Mouse (Mus musculus): ENCODE data around the gene Dao. TPM values are rescaled to one million over a fixed set of nuclear protein-coding genes. Genes with fewer than 3 reads are reported as not detected.

Gene Dao
- not detected for total RNA-seq (2018; cell fraction: chromatin; rRNA removed)
- under 1 TPM in 1 of 26 experiments, not detected in 25; 0.14 TPM for total RNA-seq (2018; cell fraction: cytosol; rRNA removed)
- not detected for total RNA-seq (2018; cell fraction: nucleus; rRNA removed)
- polyA plus RNA-seq (2018) = not detected in 3 replicates

- Histone ChIP-seq H3K4me3 (ENCODE audit: inconsistent target) (no peak within 1 kb of the TSS), H3K36me3 (ENCODE audit: inconsistent target) (no peaks in the 10 kb centered on the region), H3K79me2 (ENCODE audit: inconsistent target) (no peaks in the 10 kb centered on the region), H3K27ac (no peak within 1 kb of the TSS)
- WGBS (ENCODE audit: missing documents) = 95% methylated on average over 4 of the region's 5 CpGs
Observed at GRCm38 (mm10) chr5:114003542-114003941, at the start of gene Dao. TSS of gene Dao (plus strand) at chr5:114003703.

GRCm38 (mm10) chr5:113954421-113954820, 49.1 kb upstream of the Dao start:
- 16% methylated on average over 7 of the region's 7 CpGs for WGBS (ENCODE audit: missing documents)
- peaks cover 16% of the 10 kb centered on the region; the same call in 1 of the 2 replicates for H3K79me2 ChIP-seq (ENCODE audit: inconsistent target)
- H3K36me3 ChIP-seq (ENCODE audit: inconsistent target) = peaks cover 36% of the 10 kb centered on the region; the same call in 1 of the 2 replicates
- no peak overlapping the region for H3K27ac ChIP-seq
- no peak overlapping the region for H3K4me3 ChIP-seq (ENCODE audit: inconsistent target)

GRCm38 (mm10) chr5:113955281-113955680, 48.2 kb upstream of the Dao start:
- peaks cover 29% of the 10 kb centered on the region; the same call in 1 of the 2 replicates for H3K36me3 ChIP-seq (ENCODE audit: inconsistent target)
- H3K4me3 ChIP-seq (ENCODE audit: inconsistent target) = no peak overlapping the region
- 94% methylated on average over 5 of the region's 5 CpGs for WGBS (ENCODE audit: missing documents)
- peaks cover 9% of the 10 kb centered on the region; the same call in 1 of the 2 replicates for H3K79me2 ChIP-seq (ENCODE audit: inconsistent target)
- no peak overlapping the region for H3K27ac ChIP-seq

- WGBS (ENCODE audit: missing documents) = 89% methylated on average over 8 of the region's 8 CpGs
- no peak overlapping the region for H3K4me3 ChIP-seq (ENCODE audit: inconsistent target)
- H3K36me3 ChIP-seq (ENCODE audit: inconsistent target) = peaks cover 30% of the 10 kb centered on the region; the same call in 1 of the 2 replicates
- H3K79me2 ChIP-seq (ENCODE audit: inconsistent target) = peaks cover 5% of the 10 kb centered on the region; the same call in 1 of the 2 replicates
- no peak overlapping the region for H3K27ac ChIP-seq
Observed at GRCm38 (mm10) chr5:113955691-113956090, 47.8 kb upstream of the Dao start.

- Histone ChIP-seq H3K36me3 (ENCODE audit: inconsistent target) (peaks cover 38% of the 10 kb centered on the region; the same call in 1 of the 2 replicates), H3K27ac (no peak overlapping the region), H3K79me2 (ENCODE audit: inconsistent target) (no peaks in the 10 kb centered on the region), H3K4me3 (ENCODE audit: inconsistent target) (no peak overlapping the region)
- 2% methylated on average over 3 of the region's 4 CpGs for WGBS (ENCODE audit: missing documents)
Observed at GRCm38 (mm10) chr5:113956510-113956909, 47.0 kb upstream of the Dao start.

- Histone ChIP-seq H3K79me2 (ENCODE audit: inconsistent target) (no peaks in the 10 kb centered on the region), H3K4me3 (ENCODE audit: inconsistent target) (no peak overlapping the region), H3K36me3 (ENCODE audit: inconsistent target) (peaks cover 38% of the 10 kb centered on the region; the same call in 1 of the 2 replicates), H3K27ac (no peak overlapping the region)
- 90% methylated on average over 6 of the region's 6 CpGs for WGBS (ENCODE audit: missing documents)
Observed at GRCm38 (mm10) chr5:113959039-113959438, 44.5 kb upstream of the Dao start.

GRCm38 (mm10) chr5:113960416-113960815, 43.1 kb upstream of the Dao start:
- H3K79me2 ChIP-seq (ENCODE audit: inconsistent target) = no peaks in the 10 kb centered on the region
- H3K36me3 ChIP-seq (ENCODE audit: inconsistent target) = peaks cover 34% of the 10 kb centered on the region; the same call in 1 of the 2 replicates
- no peak overlapping the region for H3K4me3 ChIP-seq (ENCODE audit: inconsistent target)
- 89% methylated on average over 8 of the region's 8 CpGs for WGBS (ENCODE audit: missing documents)
- no peak overlapping the region for H3K27ac ChIP-seq

GRCm38 (mm10) chr5:113961776-113962175, 41.7 kb upstream of the Dao start:
- 87% methylated on average over 7 of the region's 7 CpGs for WGBS (ENCODE audit: missing documents)
- Histone ChIP-seq H3K4me3 (ENCODE audit: inconsistent target) (no peak overlapping the region), H3K27ac (no peak overlapping the region), H3K79me2 (ENCODE audit: inconsistent target) (no peaks in the 10 kb centered on the region), H3K36me3 (ENCODE audit: inconsistent target) (peaks cover 41% of the 10 kb centered on the region; the same call in 1 of the 2 replicates)

GRCm38 (mm10) chr5:113964972-113965371, 38.5 kb upstream of the Dao start:
- Histone ChIP-seq H3K27ac (no peak overlapping the region), H3K36me3 (ENCODE audit: inconsistent target) (peaks cover 55% of the 10 kb centered on the region), H3K4me3 (ENCODE audit: inconsistent target) (no peak overlapping the region), H3K79me2 (ENCODE audit: inconsistent target) (no peaks in the 10 kb centered on the region)
- WGBS (ENCODE audit: missing documents) = 93% methylated on average over 14 of the region's 14 CpGs

GRCm38 (mm10) chr5:113965659-113966185, 37.8 kb upstream of the Dao start:
- peaks cover 60% of the 10 kb centered on the region for H3K36me3 ChIP-seq (ENCODE audit: inconsistent target)
- 97% methylated on average over 7 of the region's 7 CpGs for WGBS (ENCODE audit: missing documents)

GRCm38 (mm10) chr5:113966452-113967150, 36.9 kb upstream of the Dao start:
- H3K27ac ChIP-seq = no peak overlapping the region

More at GRCm38 (mm10) chr5:113965659-113966185, 37.8 kb upstream of the Dao start:
- Histone ChIP-seq H3K4me3 (ENCODE audit: inconsistent target) (no peak overlapping the region), H3K79me2 (ENCODE audit: inconsistent target) (no peaks in the 10 kb centered on the region), H3K27ac (no peak overlapping the region)

GRCm38 (mm10) chr5:113968371-113968770, 35.1 kb upstream of the Dao start:
- Histone ChIP-seq H3K36me3 (ENCODE audit: inconsistent target) (peaks cover 51% of the 10 kb centered on the region), H3K27ac (no peak overlapping the region), H3K4me3 (ENCODE audit: inconsistent target) (no peak overlapping the region), H3K79me2 (ENCODE audit: inconsistent target) (peaks cover 24% of the 10 kb centered on the region; the same call in 1 of the 2 replicates)
- 94% methylated on average over 10 of the region's 11 CpGs for WGBS (ENCODE audit: missing documents)

More at GRCm38 (mm10) chr5:113966452-113967150, 36.9 kb upstream of the Dao start:
- H3K36me3 ChIP-seq (ENCODE audit: inconsistent target) = peaks cover 51% of the 10 kb centered on the region
- H3K79me2 ChIP-seq (ENCODE audit: inconsistent target) = peaks cover 6% of the 10 kb centered on the region; the same call in 1 of the 2 replicates
- WGBS (ENCODE audit: missing documents) = 95% methylated on average over 12 of the region's 13 CpGs
- H3K4me3 ChIP-seq (ENCODE audit: inconsistent target) = no peak overlapping the region

- Histone ChIP-seq H3K4me3 (ENCODE audit: inconsistent target) (no peak overlapping the region), H3K27ac (no peak overlapping the region), H3K36me3 (ENCODE audit: inconsistent target) (peaks cover 37% of the 10 kb centered on the region), H3K79me2 (ENCODE audit: inconsistent target) (peaks cover 53% of the 10 kb centered on the region; the same call in 1 of the 2 replicates)
- WGBS (ENCODE audit: missing documents) = 91% methylated on average over 10 of the region's 10 CpGs
Observed at GRCm38 (mm10) chr5:113971434-113971960, 32.0 kb upstream of the Dao start.

- no peak overlapping the region for H3K4me3 ChIP-seq (ENCODE audit: inconsistent target)
- H3K36me3 ChIP-seq (ENCODE audit: inconsistent target) = peaks cover 33% of the 10 kb centered on the region
- no peak overlapping the region for H3K27ac ChIP-seq
- WGBS (ENCODE audit: missing documents) = 89% methylated on average over 18 of the region's 18 CpGs
- peaks cover 67% of the 10 kb centered on the region; the same call in 1 of the 2 replicates for H3K79me2 ChIP-seq (ENCODE audit: inconsistent target)
Observed at GRCm38 (mm10) chr5:113972589-113973515, 30.7 kb upstream of the Dao start.

All from macrophage (primary cell).